Mouse (Mus musculus) limb, embryonic 14.5 days (tissue): ENCODE data around the gene Rbm34. TPM values are rescaled to one million over a fixed set of nuclear protein-coding genes. Genes with fewer than 3 reads are reported as not detected.
A peak's percentile ranks its signal among the peaks of the same experiment; 100 is the strongest.

Source experiments
- ATAC-seq: fragments of 200-750 bp; cut with Nextera tagmentation; 2 replicates; pipeline ENCODE4 v1.8.0; 2017; ENCODE audit warnings: low read depth, moderate number of reproducible peaks, moderate TSS enrichment; ENCODE audit not compliant: low FRiP score
- DNase-seq: peaks from one replicate; pipeline ENCODE4 v3.0.0-alpha.2; 2015; ENCODE audit warnings: low spot score
- H3K27ac ChIP-seq: fragments of 300-500 bp; sonication (generic); replicated peaks from 2 replicates; pipeline ENCODE4 v1.5.1; 2014; ENCODE audit warnings: low read depth, mild to moderate bottlenecking, low read length, moderate library complexity, mixed read lengths
- H3K27me3 ChIP-seq: fragments of 300-500 bp; sonication (generic); 2 replicates; pipeline ENCODE4 v1.6.1; 2014; ENCODE audit warnings: low read length, mixed read lengths; ENCODE audit not compliant: control insufficient read depth, insufficient read depth
- H3K36me3 ChIP-seq: fragments of 300-500 bp; sonication (generic); 2 replicates; pipeline ENCODE4 v1.6.1; 2014; ENCODE audit warnings: mild to moderate bottlenecking, low read length, moderate library complexity, mixed read lengths; ENCODE audit not compliant: control insufficient read depth, insufficient read depth
- H3K4me1 ChIP-seq: fragments of 300-500 bp; sonication (generic); 2 replicates; pipeline ENCODE4 v1.6.1; 2014; ENCODE audit warnings: antibody characterized with exemption, low read length, mixed read lengths; ENCODE audit not compliant: control insufficient read depth, insufficient read depth
- H3K4me2 ChIP-seq: fragments of 300-500 bp; sonication (generic); replicated peaks from 2 replicates; pipeline ENCODE4 v1.6.1; 2014; ENCODE audit warnings: low read depth, mild to moderate bottlenecking, low read length, moderate library complexity; ENCODE audit not compliant: severe bottlenecking
- H3K4me3 ChIP-seq: fragments of 300-500 bp; sonication (generic); replicated peaks from 2 replicates; pipeline ENCODE4 v1.5.1; 2014; ENCODE audit warnings: low read length
- H3K9ac ChIP-seq: fragments of 300-500 bp; sonication (generic); 2 replicates; pipeline ENCODE4 v1.6.1; 2014; ENCODE audit warnings: mild to moderate bottlenecking, low read depth, low read length, moderate library complexity; ENCODE audit not compliant: severe bottlenecking
- H3K9me3 ChIP-seq: fragments of 300-500 bp; sonication (generic); 2 replicates; pipeline ENCODE4 v1.6.1; 2016; ENCODE audit warnings: low read length; ENCODE audit not compliant: control insufficient read depth
- POLR2A ChIP-seq: fragments of 200-500 bp; IDR thresholded peaks from 2 replicates; pipeline ENCODE4 v1.8.0; 2012; ENCODE audit warnings: inconsistent platforms, mild to moderate bottlenecking, moderate library complexity, borderline replicate concordance; ENCODE audit not compliant: insufficient read depth, insufficient read length; ENCODE audit errors: extremely low read depth
- WGBS: fragments of 180-500 bp; shearing (Covaris S2); extraction: QIAGEN DNeasy Blood & Tissue Kit; methylation state at CpG from one replicate; pipeline ENCODE4 v1.1.7; 2014; 5-methylcytosine and 5-hydroxymethylcytosine counted together
- polyA plus RNA-seq, 2 experiments: library from polyadenylated mRNA; depleted of rRNA in 1 of 2; stranded (reverse) in 1 of 2; unstranded in 1 of 2; fragments of >200 nt; fragmentation: Nextera tagmentation in 1 of 2; extraction: Ambion mirVana in 1 of 2; gene quantifications; 2 replicates each; pipeline versions ENCODE4 v1.2.1 to v1.2.3; 2012 to 2014

Gene Rbm34
- polyA plus RNA-seq, 2 experiments, result 12.8 to 25.9 TPM

DNA sequence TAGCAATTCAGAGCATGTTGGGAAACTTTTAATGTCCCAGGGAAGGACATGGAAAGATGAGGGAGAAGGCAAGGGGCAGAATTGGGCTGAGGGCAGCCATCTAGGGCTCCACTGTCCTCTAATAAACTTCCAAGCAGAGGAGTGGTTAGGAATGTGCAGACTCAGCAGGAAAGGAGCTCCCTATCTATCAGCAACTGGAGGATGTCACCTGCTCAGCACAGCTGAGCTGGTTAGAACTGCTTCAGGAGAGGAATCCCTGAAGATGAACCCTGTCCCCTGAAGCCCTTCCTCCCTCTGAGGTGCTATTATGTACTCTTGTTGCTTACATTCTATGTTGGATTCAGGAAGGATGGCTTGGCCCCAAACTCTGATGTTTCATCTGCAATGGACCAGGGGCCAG, 42.8 kb downstream of the Rbm34 start:
- DNase-seq (no peak), ATAC-seq (no peak)
- TF ChIP-seq POLR2A, result no peak
- H3K4me3 ChIP-seq, result no peak overlapping the region
- no peak overlapping the region for H3K27ac ChIP-seq
- H3K27me3 ChIP-seq, result no peaks in the 10 kb centered on the region
- H3K36me3 ChIP-seq, result peaks cover 59% of the 10 kb centered on the region
- H3K4me1 ChIP-seq, result no peaks in the 10 kb centered on the region
- no peak overlapping the region for H3K9ac ChIP-seq
- no peak overlapping the region for H3K4me2 ChIP-seq
- no peaks in the 10 kb centered on the region for H3K9me3 ChIP-seq

DNA sequence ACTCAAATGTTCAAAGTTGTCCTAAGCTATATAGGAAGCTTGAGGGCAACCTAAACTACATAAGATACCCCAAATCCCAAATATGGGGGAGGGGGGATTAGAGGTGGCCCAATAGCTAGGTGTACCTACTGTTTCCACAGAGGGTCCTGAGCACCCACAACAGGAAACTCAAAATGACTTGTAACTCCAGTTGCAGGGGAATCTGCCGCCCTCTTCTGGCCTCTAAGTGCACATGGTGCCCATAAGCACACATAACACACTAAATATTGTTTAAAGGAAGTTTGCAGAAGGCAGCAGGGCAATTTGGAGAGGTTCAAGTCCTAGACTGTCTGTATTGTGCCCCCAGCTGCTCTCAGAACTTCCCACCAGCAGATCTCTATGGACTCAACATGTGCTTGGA, 43.8 kb downstream of the Rbm34 start:
- no peak for TF ChIP-seq POLR2A
- Histone ChIP-seq H3K4me3 (no peak overlapping the region), H3K4me2 (no peak overlapping the region), H3K27ac (no peak overlapping the region), H3K9ac (no peak overlapping the region), H3K36me3 (peaks cover 49% of the 10 kb centered on the region), H3K27me3 (no peaks in the 10 kb centered on the region), H3K9me3 (no peaks in the 10 kb centered on the region), H3K4me1 (no peaks in the 10 kb centered on the region)
- no peak for ATAC-seq
- 62% methylated on average over 1 of the region's 1 CpGs for WGBS
- no peak for DNase-seq

DNA sequence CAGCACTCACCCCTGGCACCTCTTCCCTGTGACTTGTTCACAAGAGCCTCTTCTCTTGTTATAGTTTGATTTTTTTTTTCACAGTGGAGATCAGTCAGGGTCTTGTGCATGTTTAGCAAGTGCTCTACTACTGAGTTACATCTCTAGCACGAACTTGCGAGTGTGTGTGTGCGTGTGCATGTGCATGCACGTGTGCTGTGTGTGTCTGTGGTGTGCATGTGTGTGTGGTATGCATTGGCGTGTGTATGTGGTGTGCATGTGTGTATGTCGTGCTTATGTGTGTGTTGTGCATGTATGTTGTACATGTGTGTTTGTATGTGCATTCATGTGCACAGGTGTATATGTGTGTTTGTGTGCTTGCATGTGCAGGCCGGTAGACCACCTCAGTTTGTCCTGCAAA, 47.9 kb downstream of the Rbm34 start:
- no peak overlapping the region for H3K4me2 ChIP-seq
- no peak overlapping the region for H3K27ac ChIP-seq
- no peak for ATAC-seq
- no peak overlapping the region for H3K9ac ChIP-seq
- no peak for DNase-seq
- H3K4me1 ChIP-seq, result no peaks in the 10 kb centered on the region
- H3K4me3 ChIP-seq, result no peak overlapping the region
- H3K9me3 ChIP-seq, result no peaks in the 10 kb centered on the region
- no peaks in the 10 kb centered on the region for H3K27me3 ChIP-seq
- WGBS, result 92% methylated on average over 7 of the region's 7 CpGs
- no peak for TF ChIP-seq POLR2A
- H3K36me3 ChIP-seq, result peaks cover 21% of the 10 kb centered on the region

DNA sequence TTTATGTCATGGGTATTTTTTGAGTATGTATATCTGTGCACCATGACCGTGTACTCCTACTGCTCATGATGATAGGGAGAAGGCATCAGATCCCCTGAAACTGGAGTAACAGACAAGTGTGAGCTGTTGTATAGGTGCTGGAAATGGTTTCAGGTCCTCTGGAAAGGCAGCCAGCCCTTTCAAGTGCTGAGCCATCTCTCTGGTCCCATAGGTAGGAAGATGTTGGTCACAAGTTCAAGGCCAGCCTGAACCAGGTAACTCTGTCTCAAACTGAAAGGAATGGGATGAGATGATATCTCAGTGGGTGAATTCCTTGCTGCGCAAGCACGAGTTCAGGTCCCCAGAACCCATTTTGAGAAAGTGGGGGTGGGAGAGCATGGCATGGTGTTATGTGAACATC, 49.4 kb downstream of the Rbm34 start:
- no peak overlapping the region for H3K9ac ChIP-seq
- no peak overlapping the region for H3K4me3 ChIP-seq
- WGBS, result 92% methylated on average over 3 of the region's 3 CpGs
- H3K36me3 ChIP-seq, result peaks cover 15% of the 10 kb centered on the region; the same call in 1 of the 2 replicates
- no peak for TF ChIP-seq POLR2A
- no peaks in the 10 kb centered on the region for H3K27me3 ChIP-seq
- no peak overlapping the region for H3K27ac ChIP-seq
- H3K9me3 ChIP-seq, result no peaks in the 10 kb centered on the region
- no peak overlapping the region for H3K4me2 ChIP-seq
- DNase-seq, result no peak
- 0 out of 2 replicates have a peak, but pooled peaks cover 6% of the 10 kb centered on the region for H3K4me1 ChIP-seq
- ATAC-seq, result no peak

DNA sequence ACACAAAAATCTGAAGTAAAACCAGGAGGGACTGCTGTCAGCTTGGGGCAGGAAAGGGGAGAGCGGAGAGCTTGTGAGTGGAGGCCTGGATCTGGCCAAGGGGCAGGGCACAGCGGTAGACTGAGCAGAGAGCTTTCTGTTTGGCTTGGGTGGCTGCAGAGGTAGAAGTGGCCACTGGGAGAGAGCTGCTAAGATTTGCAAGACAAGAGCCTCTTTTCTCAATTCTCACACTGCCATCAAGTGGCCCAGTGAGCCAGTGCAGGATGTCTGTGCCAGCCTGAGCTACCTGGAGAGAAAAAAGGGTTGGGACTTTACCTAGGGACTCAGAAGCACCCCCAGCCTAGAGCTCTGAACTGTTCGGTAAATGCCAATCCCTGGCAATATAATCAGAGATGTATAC, 50.0 kb downstream of the Rbm34 start:
- peaks cover 11% of the 10 kb centered on the region; the same call in 1 of the 2 replicates for H3K36me3 ChIP-seq
- no peak for TF ChIP-seq POLR2A
- no peak overlapping the region for H3K4me2 ChIP-seq
- H3K9ac ChIP-seq, result no peak overlapping the region
- no peaks in the 10 kb centered on the region for H3K9me3 ChIP-seq
- no peak overlapping the region for H3K27ac ChIP-seq
- peak; percentile 84 for DNase-seq
- no peak overlapping the region for H3K4me3 ChIP-seq
- 20% methylated on average over 3 of the region's 3 CpGs for WGBS
- ATAC-seq, result peak; percentile 85
- H3K4me1 ChIP-seq, result 0 out of 2 replicates have a peak, but pooled peaks cover 6% of the 10 kb centered on the region
- no peaks in the 10 kb centered on the region for H3K27me3 ChIP-seq

DNA sequence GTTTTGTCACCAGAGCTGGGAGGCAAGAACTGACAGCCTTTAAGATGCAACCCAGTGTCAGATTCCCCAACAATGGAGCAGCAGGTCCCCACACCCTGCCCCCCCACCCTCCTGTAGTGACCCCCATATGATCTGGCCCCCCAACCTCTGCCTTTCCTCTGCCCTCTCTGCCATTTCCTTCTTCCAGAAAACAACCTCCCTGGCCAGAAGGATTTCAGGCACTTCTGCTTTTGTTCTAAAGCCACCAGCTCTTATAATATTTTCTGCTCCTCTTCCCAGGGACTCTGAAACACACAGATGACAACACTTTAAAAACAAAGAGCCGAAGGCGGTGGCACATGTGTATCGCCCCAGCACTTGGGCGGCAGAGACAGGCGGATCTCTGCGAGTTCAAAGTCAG, 50.5 kb downstream of the Rbm34 start:
- Histone ChIP-seq H3K9me3 (no peaks in the 10 kb centered on the region), H3K9ac (no peak overlapping the region), H3K27me3 (no peaks in the 10 kb centered on the region), H3K36me3 (peaks cover 10% of the 10 kb centered on the region; the same call in 1 of the 2 replicates), H3K4me1 (0 out of 2 replicates have a peak, but pooled peaks cover 6% of the 10 kb centered on the region), H3K4me3 (no peak overlapping the region), H3K4me2 (no peak overlapping the region), H3K27ac (no peak overlapping the region)
- no peak for TF ChIP-seq POLR2A
- ATAC-seq, result no peak
- 82% methylated on average over 6 of the region's 6 CpGs for WGBS
- DNase-seq, result no peak
